Mouse (Mus musculus) liver, embryonic 15.5 days (tissue): ENCODE measurements around the gene Gm21983. TPM values are rescaled to one million over a fixed set of nuclear protein-coding genes. Genes with fewer than 3 reads are reported as not detected.
A peak's percentile ranks its signal among the peaks of the same experiment; 100 is the strongest.

Experiments
- ATAC-seq: fragments of 200-750 bp; cut with Nextera tagmentation; 2 replicates; pipeline ENCODE4 v1.8.0; 2017; ENCODE audit warnings: moderate number of reproducible peaks, mild to moderate bottlenecking, moderate library complexity; ENCODE audit not compliant: insufficient read depth
- H3K27ac ChIP-seq: fragments of 300-500 bp; sonication (generic); replicated peaks from 2 replicates; pipeline ENCODE4 v1.5.1; 2015; ENCODE audit warnings: mild to moderate bottlenecking, inconsistent platforms
- H3K27me3 ChIP-seq: fragments of 300-500 bp; sonication (generic); 2 replicates; pipeline ENCODE4 v1.6.1; 2015; ENCODE audit warnings: mild to moderate bottlenecking, inconsistent platforms
- H3K36me3 ChIP-seq: fragments of 300-500 bp; sonication (generic); replicated peaks from 2 replicates; pipeline ENCODE4 v1.6.1; 2015; ENCODE audit warnings: moderate library complexity, mild to moderate bottlenecking, inconsistent platforms
- H3K4me1 ChIP-seq: fragments of 300-500 bp; sonication (generic); replicated peaks from 2 replicates; pipeline ENCODE4 v1.6.1; 2015; ENCODE audit warnings: inconsistent platforms
- H3K4me2 ChIP-seq: fragments of 300-500 bp; sonication (generic); 2 replicates; pipeline ENCODE4 v1.6.1; 2015; ENCODE audit warnings: moderate library complexity, mild to moderate bottlenecking, inconsistent platforms
- H3K4me3 ChIP-seq: fragments of 300-500 bp; sonication (generic); replicated peaks from 2 replicates; pipeline ENCODE4 v1.5.1; 2015; ENCODE audit warnings: mild to moderate bottlenecking, inconsistent platforms
- H3K9ac ChIP-seq: fragments of 300-500 bp; sonication (generic); 2 replicates; pipeline ENCODE4 v1.6.1; 2015; ENCODE audit warnings: moderate library complexity, mild to moderate bottlenecking, inconsistent platforms
- H3K9me3 ChIP-seq: fragments of 300-500 bp; sonication (generic); replicated peaks from 2 replicates; pipeline ENCODE4 v1.6.1; 2016; ENCODE audit warnings: inconsistent platforms
- WGBS: fragments of 180-500 bp; shearing (Covaris S2); methylation state at CpG from one replicate; pipeline ENCODE4 v1.1.7; 2015; ENCODE audit warnings: mixed read lengths; ENCODE audit not compliant: insufficient replicate concordance; 5-methylcytosine and 5-hydroxymethylcytosine counted together
- polyA plus RNA-seq: library from polyadenylated mRNA; unstranded; fragments of >200 nt; fragmentation: Nextera tagmentation; extraction: Ambion mirVana; gene quantifications from 2 replicates; pipeline ENCODE4 v1.2.1, GENCODE M21; 2015

Gene Gm21983
- polyA plus RNA-seq, 1 experiment from 2014 or later: not detected

- under 1% methylated on average over 61 of the region's 61 CpGs for whole genome bisulfite sequencing
- H3K27me3 ChIP-seq: no peaks in the 10 kb centered on the region
These were observed 14.0 kb downstream of the Gm21983 start, which contains the start of gene Egln2 for GRCm38 (mm10) chr7:27166614-27167474. Gene Egln2, minus strand, starts transcription at chr7:27166802.

GRCm38 (mm10) chr7:27166229-27166613 lies 14.7 kb downstream of the Gm21983 start:
- WGBS: 1% methylated on average over 39 of the region's 43 CpGs
- Histone ChIP-seq H3K9ac (peak overlapping the region; percentile 91), H3K4me3 (peak overlapping the region; percentile 84), H3K27ac (peak overlapping the region; percentile 94), H3K27me3 (no peaks in the 10 kb centered on the region), H3K9me3 (no peaks in the 10 kb centered on the region), H3K36me3 (peaks cover 26% of the 10 kb centered on the region), H3K4me2 (peak overlapping the region; percentile 95), H3K4me1 (peaks cover 63% of the 10 kb centered on the region)
- peak; percentile 71 for ATAC-seq

More at GRCm38 (mm10) chr7:27166614-27167474, 14.0 kb downstream of the Gm21983 start, which contains the start of gene Egln2:
- H3K4me2 ChIP-seq: peak within 1 kb of the TSS; percentile 95
- H3K4me1 ChIP-seq: peaks cover 57% of the 10 kb centered on the region
- peak; percentile 83 for ATAC-seq
- H3K9me3 ChIP-seq: no peaks in the 10 kb centered on the region
- peaks cover 26% of the 10 kb centered on the region for H3K36me3 ChIP-seq
- peak within 1 kb of the TSS; percentile 84 for H3K4me3 ChIP-seq
- H3K9ac ChIP-seq: peak within 1 kb of the TSS; percentile 91
- H3K27ac ChIP-seq: peak within 1 kb of the TSS; percentile 94

- no peak for ATAC-seq
- H3K27ac ChIP-seq: peak overlapping the region; percentile 94
These were observed 15.2 kb downstream of the Gm21983 start for GRCm38 (mm10) chr7:27165696-27166095.

GRCm38 (mm10) chr7:27165007-27165655 lies 15.8 kb downstream of the Gm21983 start:
- no peaks in the 10 kb centered on the region for H3K9me3 ChIP-seq
- no peaks in the 10 kb centered on the region for H3K27me3 ChIP-seq
- WGBS: 72% methylated on average over 23 of the region's 23 CpGs
- peak overlapping the region; percentile 94 for H3K27ac ChIP-seq
- peak overlapping the region; percentile 95 for H3K4me2 ChIP-seq
- peaks cover 26% of the 10 kb centered on the region for H3K36me3 ChIP-seq
- ATAC-seq: no peak
- H3K4me3 ChIP-seq: peak overlapping the region; percentile 84
- peak overlapping the region; percentile 91; the same call in 1 of the 2 replicates for H3K9ac ChIP-seq
- H3K4me1 ChIP-seq: peaks cover 74% of the 10 kb centered on the region

More at GRCm38 (mm10) chr7:27165696-27166095, 15.2 kb downstream of the Gm21983 start:
- 3% methylated on average over 8 of the region's 8 CpGs for WGBS
- Histone ChIP-seq H3K9me3 (no peaks in the 10 kb centered on the region), H3K9ac (peak overlapping the region; percentile 91), H3K4me1 (peaks cover 68% of the 10 kb centered on the region), H3K36me3 (peaks cover 26% of the 10 kb centered on the region), H3K4me2 (peak overlapping the region; percentile 95), H3K4me3 (peak overlapping the region; percentile 84), H3K27me3 (no peaks in the 10 kb centered on the region)

- Histone ChIP-seq H3K4me2 (peak overlapping the region; percentile 95), H3K4me3 (peak overlapping the region; percentile 84), H3K9me3 (no peaks in the 10 kb centered on the region), H3K36me3 (peaks cover 30% of the 10 kb centered on the region), H3K4me1 (peaks cover 77% of the 10 kb centered on the region), H3K27ac (no peak overlapping the region), H3K27me3 (no peaks in the 10 kb centered on the region), H3K9ac (peak overlapping the region; percentile 91; the same call in 1 of the 2 replicates)
- no peak for ATAC-seq
- WGBS: 85% methylated on average over 33 of the region's 33 CpGs
These were observed 16.6 kb downstream of the Gm21983 start for GRCm38 (mm10) chr7:27164112-27164947.

GRCm38 (mm10) chr7:27163450-27163805 lies 17.5 kb downstream of the Gm21983 start:
- Histone ChIP-seq H3K9ac (peak overlapping the region; percentile 11; the same call in 1 of the 2 replicates), H3K27ac (no peak overlapping the region), H3K4me2 (peak overlapping the region; percentile 38), H3K4me1 (peaks cover 75% of the 10 kb centered on the region), H3K9me3 (no peaks in the 10 kb centered on the region), H3K36me3 (peaks cover 39% of the 10 kb centered on the region), H3K4me3 (peak overlapping the region; percentile 14; the same call in 1 of the 2 replicates), H3K27me3 (no peaks in the 10 kb centered on the region)
- 74% methylated on average over 5 of the region's 5 CpGs for WGBS
- no peak for ATAC-seq

GRCm38 (mm10) chr7:27162780-27163449 lies 18.0 kb downstream of the Gm21983 start:
- H3K27ac ChIP-seq: no peak overlapping the region
- no peak overlapping the region for H3K4me3 ChIP-seq
- H3K36me3 ChIP-seq: peaks cover 44% of the 10 kb centered on the region
- ATAC-seq: no peak
- no peaks in the 10 kb centered on the region for H3K9me3 ChIP-seq
- H3K4me2 ChIP-seq: peak overlapping the region; percentile 38
- H3K4me1 ChIP-seq: peaks cover 70% of the 10 kb centered on the region
- H3K27me3 ChIP-seq: no peaks in the 10 kb centered on the region
- H3K9ac ChIP-seq: no peak overlapping the region
- 63% methylated on average over 5 of the region's 5 CpGs for WGBS

- no peaks in the 10 kb centered on the region for H3K27me3 ChIP-seq
- no peak for ATAC-seq
- peaks cover 61% of the 10 kb centered on the region for H3K4me1 ChIP-seq
- H3K36me3 ChIP-seq: peaks cover 51% of the 10 kb centered on the region
- no peaks in the 10 kb centered on the region for H3K9me3 ChIP-seq
- no peak overlapping the region for H3K4me3 ChIP-seq
- no peak overlapping the region for H3K4me2 ChIP-seq
- no peak overlapping the region for H3K9ac ChIP-seq
- WGBS: 68% methylated on average over 4 of the region's 4 CpGs
- H3K27ac ChIP-seq: no peak overlapping the region
These were observed 19.1 kb downstream of the Gm21983 start for GRCm38 (mm10) chr7:27161744-27162143.

GRCm38 (mm10) chr7:27160921-27161320 lies 20.0 kb downstream of the Gm21983 start:
- 67% methylated on average over 3 of the region's 3 CpGs for WGBS
- Histone ChIP-seq H3K27me3 (no peaks in the 10 kb centered on the region), H3K4me2 (no peak overlapping the region), H3K9me3 (no peaks in the 10 kb centered on the region), H3K4me3 (no peak overlapping the region), H3K27ac (no peak overlapping the region), H3K4me1 (peaks cover 59% of the 10 kb centered on the region), H3K36me3 (peaks cover 51% of the 10 kb centered on the region), H3K9ac (no peak overlapping the region)
- ATAC-seq: no peak

GRCm38 (mm10) chr7:27159882-27160281 lies 21.0 kb downstream of the Gm21983 start:
- Histone ChIP-seq H3K4me1 (peaks cover 49% of the 10 kb centered on the region), H3K36me3 (peaks cover 46% of the 10 kb centered on the region), H3K27ac (no peak overlapping the region), H3K9ac (no peak overlapping the region), H3K9me3 (no peaks in the 10 kb centered on the region), H3K4me3 (no peak overlapping the region), H3K27me3 (no peaks in the 10 kb centered on the region), H3K4me2 (no peak overlapping the region)
- 5% methylated on average over 8 of the region's 8 CpGs for WGBS
- peak; percentile 74 for ATAC-seq
